Mouse (Mus musculus): ENCODE results near the gene Insrr. TPM values are rescaled to one million over a fixed set of nuclear protein-coding genes. Genes with fewer than 3 reads are reported as not detected.
A peak's percentile ranks its signal among the peaks of the same experiment; 100 is the strongest.

The Insrr gene
- 0.58 and 0.64 TPM in 2 replicates for polyA plus RNA-seq (2012; rRNA removed)

DNA sequence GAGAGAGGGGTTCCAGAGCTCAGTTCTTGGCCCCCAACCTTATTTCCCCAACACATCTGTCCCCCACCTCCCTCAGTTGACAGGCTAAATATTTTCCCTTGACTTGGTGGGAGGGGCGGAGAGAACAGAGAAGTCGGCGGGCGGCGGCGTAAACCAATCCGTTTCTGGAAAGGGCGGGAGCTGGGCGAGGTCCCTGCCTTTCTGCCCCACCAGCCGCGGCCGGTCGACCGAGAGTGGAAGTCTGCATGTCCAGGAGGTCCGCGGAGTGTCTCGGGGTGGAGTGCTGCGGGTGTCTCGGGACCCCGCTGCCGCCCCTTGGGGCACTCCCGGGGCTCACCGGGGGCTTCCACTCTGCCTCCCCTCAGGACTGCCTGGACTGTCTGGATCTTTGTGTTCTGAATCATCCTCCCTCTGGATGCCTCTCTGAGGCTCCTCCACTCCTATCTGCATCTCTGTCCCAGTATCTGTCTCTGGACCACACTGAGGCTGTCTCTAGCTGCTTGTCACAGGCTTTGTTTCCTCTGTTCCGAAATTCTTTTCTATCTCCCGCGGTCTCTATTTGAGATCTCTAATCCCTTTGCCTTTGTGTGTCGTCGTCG lies at the start of gene Insrr:
Insrr (plus strand) TSS at position 216 of the 599 bp plus-strand sequence.
- Histone ChIP-seq H3K4me1 (replicated peaks; ENCODE audit: control insufficient read depth, insufficient read depth, low read length) (no peaks in the 10 kb centered on the region), H3K36me3 (ENCODE audit: control insufficient read depth, insufficient read depth, low read length) (no peaks in the 10 kb centered on the region), H3K27ac (ENCODE audit: control insufficient read depth, insufficient read depth, low read length) (no peak within 1 kb of the TSS), H3K4me3 (ENCODE audit: control insufficient read depth, insufficient read depth, low read length) (no peak within 1 kb of the TSS), H3K27me3 (ENCODE audit: control insufficient read depth, insufficient read depth, low read length) (peaks cover 28% of the 10 kb centered on the region; the same call in 1 of the 2 replicates)
- 5% methylated on average over 29 of the region's 29 CpGs for WGBS
- DNase-seq: no peak
- TF ChIP-seq CTCF (IDR thresholded peaks at IDR 0.05; ENCODE audit: borderline replicate concordance, control insufficient read depth, extremely low read depth, insufficient read depth, low read length, poor library complexity): no peak
- no peak for TF ChIP-seq POLR2A (IDR thresholded peaks at IDR 0.05; ENCODE audit: control insufficient read depth, extremely low read depth, insufficient read depth, low read length, poor library complexity)

DNA sequence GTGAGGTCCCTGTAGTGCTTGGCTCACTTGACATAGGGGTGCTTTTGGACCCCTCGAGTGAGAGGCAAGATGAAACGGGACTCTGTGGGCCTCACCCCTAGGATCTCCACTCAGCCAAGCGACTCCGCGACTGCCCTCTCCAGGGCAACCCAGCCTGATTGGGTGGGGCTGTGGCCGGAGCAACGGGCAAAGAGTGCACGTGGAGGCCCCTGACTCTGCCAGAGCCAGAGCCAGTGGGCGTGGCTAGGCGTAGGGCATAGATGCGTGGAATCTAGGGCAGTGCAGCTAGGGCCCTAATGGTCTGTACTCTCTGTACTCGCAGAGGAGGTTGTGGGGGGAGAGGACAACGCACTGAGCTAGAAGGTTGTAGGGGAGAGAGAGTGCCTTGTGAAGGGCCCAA lies 48.3 kb upstream of the Insrr start, which contains the start of gene Lrrc71:
Lrrc71 (minus strand) TSS at position 195 of the 400 bp plus-strand sequence.
- no peak for DNase-seq
- H3K4me1 ChIP-seq (replicated peaks; ENCODE audit: control insufficient read depth, insufficient read depth, low read length): 0 out of 2 replicates have a peak, but pooled peaks cover 2% of the 10 kb centered on the region
- H3K4me3 ChIP-seq (ENCODE audit: control insufficient read depth, insufficient read depth, low read length): no peak within 1 kb of the TSS
- H3K36me3 ChIP-seq (ENCODE audit: control insufficient read depth, insufficient read depth, low read length): no peaks in the 10 kb centered on the region
- H3K27me3 ChIP-seq (ENCODE audit: control insufficient read depth, insufficient read depth, low read length): no peaks in the 10 kb centered on the region; the same call in 1 of the 2 replicates
- H3K27ac ChIP-seq (ENCODE audit: control insufficient read depth, insufficient read depth, low read length): no peak within 1 kb of the TSS
- 92% methylated on average over 13 of the region's 13 CpGs for WGBS
- TF ChIP-seq POLR2A (IDR thresholded peaks at IDR 0.05; ENCODE audit: control insufficient read depth, extremely low read depth, insufficient read depth, low read length, poor library complexity) (no peak), CTCF (IDR thresholded peaks at IDR 0.05; ENCODE audit: borderline replicate concordance, control insufficient read depth, extremely low read depth, insufficient read depth, low read length, poor library complexity) (no peak)

DNA sequence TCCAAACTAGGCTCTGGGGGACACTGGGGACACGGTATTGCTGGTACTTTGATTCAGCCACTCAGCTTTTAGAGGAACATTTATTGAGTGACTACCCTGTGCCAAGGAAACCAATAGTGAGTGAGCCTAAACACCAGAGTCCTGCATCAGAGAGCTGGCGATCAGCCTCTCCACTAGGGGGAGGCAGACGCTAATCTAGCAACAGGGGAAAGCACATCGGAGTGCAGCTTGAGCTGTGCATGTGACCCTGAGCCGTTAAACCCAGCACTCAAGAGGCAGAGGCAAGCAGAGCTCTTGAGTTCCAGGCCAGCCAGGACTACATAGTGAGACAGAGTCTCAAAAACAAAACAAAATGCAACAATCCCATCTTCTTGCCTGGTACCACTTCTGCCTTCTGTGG lies 47.7 kb upstream of the Insrr start:
- Histone ChIP-seq H3K4me1 (replicated peaks; ENCODE audit: control insufficient read depth, insufficient read depth, low read length) (no peaks in the 10 kb centered on the region), H3K27ac (ENCODE audit: control insufficient read depth, insufficient read depth, low read length) (no peak overlapping the region), H3K27me3 (ENCODE audit: control insufficient read depth, insufficient read depth, low read length) (no peaks in the 10 kb centered on the region; the same call in 1 of the 2 replicates), H3K4me3 (ENCODE audit: control insufficient read depth, insufficient read depth, low read length) (no peak overlapping the region), H3K36me3 (ENCODE audit: control insufficient read depth, insufficient read depth, low read length) (no peaks in the 10 kb centered on the region)
- WGBS: 17% methylated on average over 5 of the region's 5 CpGs
- peak; percentile 64 for DNase-seq
- peak; percentile 64; the same call in 1 of the 2 replicates for TF ChIP-seq CTCF (IDR thresholded peaks at IDR 0.05; ENCODE audit: borderline replicate concordance, control insufficient read depth, extremely low read depth, insufficient read depth, low read length, poor library complexity)
- no peak for TF ChIP-seq POLR2A (IDR thresholded peaks at IDR 0.05; ENCODE audit: control insufficient read depth, extremely low read depth, insufficient read depth, low read length, poor library complexity)

DNA sequence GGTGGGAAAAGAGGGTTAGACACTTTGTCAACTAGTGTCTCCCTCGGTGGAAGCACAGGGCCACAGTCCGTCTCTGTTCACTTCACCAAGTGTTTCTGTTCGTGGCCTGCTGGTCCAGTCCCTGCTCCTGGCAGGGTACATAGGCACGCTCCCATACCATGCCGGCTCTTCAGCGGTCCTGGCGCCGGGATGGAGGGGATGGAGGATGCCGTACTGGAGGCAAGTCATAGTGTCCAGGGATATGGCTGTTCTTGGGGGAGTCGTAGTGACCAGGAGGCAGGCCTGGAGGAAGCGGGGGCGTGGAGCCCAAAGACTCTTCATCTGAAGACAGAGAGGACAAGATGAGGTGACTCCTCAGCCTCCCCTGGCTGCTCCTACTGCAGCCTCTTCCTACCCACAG lies 46.8 kb upstream of the Insrr start:
- H3K27ac ChIP-seq (ENCODE audit: control insufficient read depth, insufficient read depth, low read length): no peak overlapping the region

DNA sequence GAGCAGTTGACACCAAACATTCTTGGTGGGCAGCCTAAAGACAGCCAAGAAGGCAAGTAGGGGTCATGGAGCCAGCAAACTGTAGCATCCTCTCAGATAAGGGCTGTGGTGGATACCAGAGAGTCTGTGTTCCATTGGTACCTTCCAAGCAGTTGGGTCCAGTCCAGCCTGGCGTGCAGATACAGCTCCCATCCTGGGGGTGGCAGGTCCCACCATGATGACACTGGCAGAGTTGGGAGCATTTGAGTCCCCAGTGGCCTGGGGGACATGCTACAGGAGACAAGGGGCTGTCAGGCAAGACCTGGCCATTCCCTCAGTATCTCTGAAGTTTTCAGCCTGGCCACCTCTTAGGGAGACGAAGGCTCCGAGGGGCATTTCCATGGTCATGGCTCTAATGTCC lies 44.2 kb upstream of the Insrr start:
- no peak for DNase-seq
- Histone ChIP-seq H3K4me3 (ENCODE audit: control insufficient read depth, insufficient read depth, low read length) (no peak overlapping the region), H3K27ac (ENCODE audit: control insufficient read depth, insufficient read depth, low read length) (no peak overlapping the region), H3K27me3 (ENCODE audit: control insufficient read depth, insufficient read depth, low read length) (no peaks in the 10 kb centered on the region; the same call in 1 of the 2 replicates), H3K4me1 (replicated peaks; ENCODE audit: control insufficient read depth, insufficient read depth, low read length) (no peaks in the 10 kb centered on the region), H3K36me3 (ENCODE audit: control insufficient read depth, insufficient read depth, low read length) (no peaks in the 10 kb centered on the region)
- WGBS: 98% methylated on average over 3 of the region's 3 CpGs
- TF ChIP-seq POLR2A (IDR thresholded peaks at IDR 0.05; ENCODE audit: control insufficient read depth, extremely low read depth, insufficient read depth, low read length, poor library complexity) (no peak), CTCF (IDR thresholded peaks at IDR 0.05; ENCODE audit: borderline replicate concordance, control insufficient read depth, extremely low read depth, insufficient read depth, low read length, poor library complexity) (no peak)

More for the DNA sequence above, 46.8 kb upstream of the Insrr start:
- no peak overlapping the region for H3K4me3 ChIP-seq (ENCODE audit: control insufficient read depth, insufficient read depth, low read length)
- H3K27me3 ChIP-seq (ENCODE audit: control insufficient read depth, insufficient read depth, low read length): no peaks in the 10 kb centered on the region; the same call in 1 of the 2 replicates
- H3K36me3 ChIP-seq (ENCODE audit: control insufficient read depth, insufficient read depth, low read length): no peaks in the 10 kb centered on the region
- TF ChIP-seq POLR2A (IDR thresholded peaks at IDR 0.05; ENCODE audit: control insufficient read depth, extremely low read depth, insufficient read depth, low read length, poor library complexity) (no peak), CTCF (IDR thresholded peaks at IDR 0.05; ENCODE audit: borderline replicate concordance, control insufficient read depth, extremely low read depth, insufficient read depth, low read length, poor library complexity) (no peak)
- 96% methylated on average over 12 of the region's 12 CpGs for WGBS
- no peaks in the 10 kb centered on the region for H3K4me1 ChIP-seq (replicated peaks; ENCODE audit: control insufficient read depth, insufficient read depth, low read length)
- no peak for DNase-seq

DNA sequence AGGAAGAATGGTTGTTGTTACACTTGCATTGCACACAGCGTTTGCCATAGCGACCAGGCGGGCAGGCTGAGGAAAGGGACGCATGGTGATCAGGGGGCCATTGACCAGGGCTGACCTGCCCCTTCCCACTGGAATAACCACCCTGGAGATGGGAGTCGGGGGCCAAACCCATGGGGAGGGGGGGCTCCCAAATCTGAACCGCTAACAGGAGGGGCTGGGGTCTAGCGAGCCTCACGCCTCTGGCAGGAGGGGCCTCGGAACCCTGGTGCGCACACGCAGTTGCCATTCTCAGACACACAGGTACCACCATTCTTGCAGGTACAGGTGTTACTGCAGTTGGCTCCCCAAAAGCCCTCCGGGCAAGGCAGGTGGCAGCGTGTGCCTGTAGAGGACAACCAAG lies 42.9 kb upstream of the Insrr start:
- H3K4me1 ChIP-seq (replicated peaks; ENCODE audit: control insufficient read depth, insufficient read depth, low read length): no peaks in the 10 kb centered on the region
- H3K36me3 ChIP-seq (ENCODE audit: control insufficient read depth, insufficient read depth, low read length): no peaks in the 10 kb centered on the region
- no peak overlapping the region for H3K4me3 ChIP-seq (ENCODE audit: control insufficient read depth, insufficient read depth, low read length)
- no peak overlapping the region for H3K27ac ChIP-seq (ENCODE audit: control insufficient read depth, insufficient read depth, low read length)
- TF ChIP-seq POLR2A (IDR thresholded peaks at IDR 0.05; ENCODE audit: control insufficient read depth, extremely low read depth, insufficient read depth, low read length, poor library complexity): no peak
- TF ChIP-seq CTCF (IDR thresholded peaks at IDR 0.05; ENCODE audit: borderline replicate concordance, control insufficient read depth, extremely low read depth, insufficient read depth, low read length, poor library complexity): no peak
- H3K27me3 ChIP-seq (ENCODE audit: control insufficient read depth, insufficient read depth, low read length): no peaks in the 10 kb centered on the region; the same call in 1 of the 2 replicates
- 97% methylated on average over 13 of the region's 13 CpGs for WGBS
- no peak for DNase-seq
